Mouse (Mus musculus): ENCODE data around the gene Rtbdn. TPM values are rescaled to one million over a fixed set of nuclear protein-coding genes. Genes with fewer than 3 reads are reported as not detected.

The Rtbdn gene
- total and polyA plus RNA-seq, 2 experiments = not detected

- DNase-seq (ENCODE audit: extremely low read depth, low read depth, low spot score) = peak; percentile 88
- H3K4me3 ChIP-seq (ENCODE audit: insufficient read depth, low read depth, low read length) = peak overlapping the region; percentile 13; the same call in 1 of the 2 replicates
- peak overlapping the region; percentile 39 for H3K9ac ChIP-seq (ENCODE audit: low read depth, low read length)
These were observed 42.5 kb downstream of the Rtbdn start for GRCm38 (mm10) chr8:84989311-84989731.

GRCm38 (mm10) chr8:84989810-84990209 lies 43.0 kb downstream of the Rtbdn start:
- TF ChIP-seq CTCF (IDR thresholded peaks at IDR 0.05; ENCODE audit: low read depth, low read length) = peak; percentile 91
- no peak for TF ChIP-seq POLR2A (IDR thresholded peaks at IDR 0.05; ENCODE audit: extremely low read depth, insufficient read depth, low read length)
- peak; percentile 74 for DNase-seq (ENCODE audit: extremely low read depth, low read depth, low spot score)
- Histone ChIP-seq H3K4me1 (ENCODE audit: control insufficient read depth, insufficient read depth, low read length) (peaks cover 11% of the 10 kb centered on the region; the same call in 1 of the 2 replicates), H3K27me3 (ENCODE audit: control insufficient read depth, insufficient read depth, low read length) (no peaks in the 10 kb centered on the region), H3K27ac (replicated peaks; ENCODE audit: insufficient read depth, low read depth, low read length) (peak overlapping the region; percentile 86), H3K9ac (ENCODE audit: low read depth, low read length) (peak overlapping the region; percentile 68), H3K36me3 (ENCODE audit: control insufficient read depth, insufficient read depth, low read length) (no peaks in the 10 kb centered on the region), H3K79me2 (ENCODE audit: control insufficient read depth, insufficient read depth, low read length) (no peaks in the 10 kb centered on the region), H3K4me3 (ENCODE audit: insufficient read depth, low read depth, low read length) (peak overlapping the region; percentile 36)
- WGBS = 1% methylated on average over 15 of the region's 15 CpGs

More at GRCm38 (mm10) chr8:84989311-84989731, 42.5 kb downstream of the Rtbdn start:
- Histone ChIP-seq H3K27me3 (ENCODE audit: control insufficient read depth, insufficient read depth, low read length) (no peaks in the 10 kb centered on the region), H3K27ac (replicated peaks; ENCODE audit: insufficient read depth, low read depth, low read length) (peak overlapping the region; percentile 67), H3K36me3 (ENCODE audit: control insufficient read depth, insufficient read depth, low read length) (no peaks in the 10 kb centered on the region), H3K4me1 (ENCODE audit: control insufficient read depth, insufficient read depth, low read length) (peaks cover 13% of the 10 kb centered on the region; the same call in 1 of the 2 replicates), H3K79me2 (ENCODE audit: control insufficient read depth, insufficient read depth, low read length) (no peaks in the 10 kb centered on the region)
- WGBS = 8% methylated on average over 15 of the region's 15 CpGs
- TF ChIP-seq POLR2A (IDR thresholded peaks at IDR 0.05; ENCODE audit: extremely low read depth, insufficient read depth, low read length) (0 out of 2 replicates have a peak, but pooled peaks have one; percentile 11), CTCF (IDR thresholded peaks at IDR 0.05; ENCODE audit: low read depth, low read length) (no peak)

DNA sequence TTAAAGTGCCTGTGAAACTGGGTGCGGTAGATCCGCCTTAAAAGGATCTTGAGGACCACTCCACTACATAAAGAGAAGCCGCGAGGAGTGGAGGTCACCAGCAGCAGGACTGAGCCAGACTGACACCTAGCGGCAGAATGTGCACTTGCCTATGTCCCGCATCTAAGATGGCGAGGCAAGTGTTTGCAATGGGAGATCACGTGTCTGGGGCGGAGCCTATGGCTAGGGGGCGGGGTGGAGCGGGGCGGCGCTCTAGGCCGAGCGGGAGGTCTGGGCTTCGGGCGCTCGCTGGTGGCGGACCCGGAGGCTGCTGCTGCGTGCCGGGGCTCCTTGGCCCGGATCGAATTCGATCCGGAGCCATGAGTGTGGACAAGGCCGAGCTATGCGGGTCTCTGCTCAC lies 43.6 kb downstream of the Rtbdn start, which contains the start of gene Hook2:
Gene Hook2 (plus strand): TSS at position 255 of the 400 bp plus-strand sequence.
- H3K4me1 ChIP-seq (ENCODE audit: control insufficient read depth, insufficient read depth, low read length) = peaks cover 11% of the 10 kb centered on the region; the same call in 1 of the 2 replicates
- peak; percentile 94 for DNase-seq (ENCODE audit: extremely low read depth, low read depth, low spot score)

GRCm38 (mm10) chr8:84990836-84991235 lies 44.0 kb downstream of the Rtbdn start:
- 6% methylated on average over 15 of the region's 15 CpGs for WGBS
- H3K4me1 ChIP-seq (ENCODE audit: control insufficient read depth, insufficient read depth, low read length) = peaks cover 11% of the 10 kb centered on the region; the same call in 1 of the 2 replicates
- peak; percentile 77 for DNase-seq (ENCODE audit: extremely low read depth, low read depth, low spot score)
- peak overlapping the region; percentile 85 for H3K9ac ChIP-seq (ENCODE audit: low read depth, low read length)
- no peaks in the 10 kb centered on the region for H3K79me2 ChIP-seq (ENCODE audit: control insufficient read depth, insufficient read depth, low read length)
- no peaks in the 10 kb centered on the region for H3K27me3 ChIP-seq (ENCODE audit: control insufficient read depth, insufficient read depth, low read length)
- TF ChIP-seq POLR2A (IDR thresholded peaks at IDR 0.05; ENCODE audit: extremely low read depth, insufficient read depth, low read length) (no peak), CTCF (IDR thresholded peaks at IDR 0.05; ENCODE audit: low read depth, low read length) (no peak)
- peak overlapping the region; percentile 75 for H3K27ac ChIP-seq (replicated peaks; ENCODE audit: insufficient read depth, low read depth, low read length)
- H3K4me3 ChIP-seq (ENCODE audit: insufficient read depth, low read depth, low read length) = peak overlapping the region; percentile 73
- H3K36me3 ChIP-seq (ENCODE audit: control insufficient read depth, insufficient read depth, low read length) = peaks cover 1% of the 10 kb centered on the region; the same call in 1 of the 2 replicates

More for the DNA sequence above, 43.6 kb downstream of the Rtbdn start, which contains the start of gene Hook2:
- Histone ChIP-seq H3K4me3 (ENCODE audit: insufficient read depth, low read depth, low read length) (peak within 1 kb of the TSS; percentile 73), H3K27ac (replicated peaks; ENCODE audit: insufficient read depth, low read depth, low read length) (peak within 1 kb of the TSS; percentile 86), H3K79me2 (ENCODE audit: control insufficient read depth, insufficient read depth, low read length) (no peaks in the 10 kb centered on the region), H3K9ac (ENCODE audit: low read depth, low read length) (peak within 1 kb of the TSS; percentile 85), H3K27me3 (ENCODE audit: control insufficient read depth, insufficient read depth, low read length) (no peaks in the 10 kb centered on the region), H3K36me3 (ENCODE audit: control insufficient read depth, insufficient read depth, low read length) (no peaks in the 10 kb centered on the region)
- TF ChIP-seq POLR2A (IDR thresholded peaks at IDR 0.05; ENCODE audit: extremely low read depth, insufficient read depth, low read length) (peak; percentile 56; the same call in 1 of the 2 replicates), CTCF (IDR thresholded peaks at IDR 0.05; ENCODE audit: low read depth, low read length) (peak; percentile 99)
- under 1% methylated on average over 28 of the region's 28 CpGs for whole genome bisulfite sequencing

DNA sequence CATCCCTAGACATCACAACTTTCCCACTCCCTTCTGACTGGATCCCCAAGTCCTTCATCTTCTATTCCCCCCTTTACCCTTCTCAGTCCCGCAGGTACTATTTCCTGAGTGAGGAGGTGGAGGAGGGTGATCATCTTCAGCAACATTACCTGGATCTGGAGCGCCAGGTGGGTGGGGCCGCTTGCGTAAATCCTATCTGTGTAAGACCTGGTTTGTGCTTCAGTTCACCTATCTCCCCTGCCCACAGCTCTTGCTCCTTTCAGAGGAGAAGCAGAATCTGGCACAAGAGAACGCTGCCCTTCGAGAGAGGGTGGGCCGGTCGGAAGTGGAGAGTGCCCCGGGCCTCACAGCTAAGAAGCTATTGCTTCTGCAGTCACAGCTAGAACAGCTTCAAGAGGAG lies 47.6 kb downstream of the Rtbdn start:
- no peak overlapping the region for H3K4me3 ChIP-seq (ENCODE audit: insufficient read depth, low read depth, low read length)
- no peak for TF ChIP-seq POLR2A (IDR thresholded peaks at IDR 0.05; ENCODE audit: extremely low read depth, insufficient read depth, low read length)
- TF ChIP-seq CTCF (IDR thresholded peaks at IDR 0.05; ENCODE audit: low read depth, low read length) = no peak

GRCm38 (mm10) chr8:84995680-84996079 lies 48.9 kb downstream of the Rtbdn start:
- Histone ChIP-seq H3K4me3 (ENCODE audit: insufficient read depth, low read depth, low read length) (no peak overlapping the region), H3K79me2 (ENCODE audit: control insufficient read depth, insufficient read depth, low read length) (no peaks in the 10 kb centered on the region), H3K27me3 (ENCODE audit: control insufficient read depth, insufficient read depth, low read length) (no peaks in the 10 kb centered on the region), H3K9ac (ENCODE audit: low read depth, low read length) (no peak overlapping the region), H3K36me3 (ENCODE audit: control insufficient read depth, insufficient read depth, low read length) (peaks cover 3% of the 10 kb centered on the region; the same call in 1 of the 2 replicates), H3K27ac (replicated peaks; ENCODE audit: insufficient read depth, low read depth, low read length) (no peak overlapping the region), H3K4me1 (ENCODE audit: control insufficient read depth, insufficient read depth, low read length) (peaks cover 3% of the 10 kb centered on the region; the same call in 1 of the 2 replicates)
- WGBS = 81% methylated on average over 25 of the region's 25 CpGs
- TF ChIP-seq POLR2A (IDR thresholded peaks at IDR 0.05; ENCODE audit: extremely low read depth, insufficient read depth, low read length) = no peak
- no peak for TF ChIP-seq CTCF (IDR thresholded peaks at IDR 0.05; ENCODE audit: low read depth, low read length)
- no peak for DNase-seq (ENCODE audit: extremely low read depth, low read depth, low spot score)

More for the DNA sequence above, 47.6 kb downstream of the Rtbdn start:
- no peak for DNase-seq (ENCODE audit: extremely low read depth, low read depth, low spot score)
- no peak overlapping the region for H3K27ac ChIP-seq (replicated peaks; ENCODE audit: insufficient read depth, low read depth, low read length)
- no peak overlapping the region for H3K9ac ChIP-seq (ENCODE audit: low read depth, low read length)
- no peaks in the 10 kb centered on the region for H3K79me2 ChIP-seq (ENCODE audit: control insufficient read depth, insufficient read depth, low read length)
- peaks cover 3% of the 10 kb centered on the region; the same call in 1 of the 2 replicates for H3K4me1 ChIP-seq (ENCODE audit: control insufficient read depth, insufficient read depth, low read length)
- peaks cover 3% of the 10 kb centered on the region; the same call in 1 of the 2 replicates for H3K36me3 ChIP-seq (ENCODE audit: control insufficient read depth, insufficient read depth, low read length)
- WGBS = 94% methylated on average over 9 of the region's 9 CpGs
- H3K27me3 ChIP-seq (ENCODE audit: control insufficient read depth, insufficient read depth, low read length) = no peaks in the 10 kb centered on the region
